Mouse (Mus musculus) kidney, adult 2 months (tissue): ENCODE measurements around the gene Cyp4f40.
"Not testable (repeated sequence)": the region's sequence is repeated elsewhere in the genome, so short reads cannot be mapped to it uniquely, and the experiment has no call there.

Experiments
- CTCF ChIP-seq: fragments of 200-500 bp; conservative IDR thresholded peaks from 2 replicates; pipeline ENCODE4 v1.5.1; 2011; ENCODE audit warnings: low read depth, mild to moderate bottlenecking, control low read depth, low read length, moderate library complexity, mixed read lengths; ENCODE audit not compliant: insufficient read depth, insufficient read length
- POLR2A ChIP-seq: fragments of 200-500 bp; IDR thresholded peaks from one replicate; pipeline ENCODE4 v1.6.1; 2011; ENCODE audit warnings: low read depth, low read length, control low read depth

GRCm38 (mm10) chr17:32610231-32610630, 48.5 kb upstream of the Cyp4f40 start:
- not testable (repeated sequence) for TF ChIP-seq CTCF, POLR2A
